Mouse (Mus musculus) C2C12 (cell line): ENCODE data around the gene Csnk1g1.

Source experiments
- CTCF ChIP-seq: IDR thresholded peaks from one replicate; pipeline ENCODE4 v1.5.1; 2011; ENCODE audit not compliant: control insufficient read depth, insufficient read depth, insufficient read length
- MAX ChIP-seq: IDR thresholded peaks from one replicate; pipeline ENCODE4 v1.6.1; 2011; ENCODE audit warnings: mild to moderate bottlenecking, control low read depth
- USF1 ChIP-seq: IDR thresholded peaks from one replicate; pipeline ENCODE4 v1.6.1; 2011; ENCODE audit warnings: low read depth, mild to moderate bottlenecking, control low read depth, moderate library complexity

DNA sequence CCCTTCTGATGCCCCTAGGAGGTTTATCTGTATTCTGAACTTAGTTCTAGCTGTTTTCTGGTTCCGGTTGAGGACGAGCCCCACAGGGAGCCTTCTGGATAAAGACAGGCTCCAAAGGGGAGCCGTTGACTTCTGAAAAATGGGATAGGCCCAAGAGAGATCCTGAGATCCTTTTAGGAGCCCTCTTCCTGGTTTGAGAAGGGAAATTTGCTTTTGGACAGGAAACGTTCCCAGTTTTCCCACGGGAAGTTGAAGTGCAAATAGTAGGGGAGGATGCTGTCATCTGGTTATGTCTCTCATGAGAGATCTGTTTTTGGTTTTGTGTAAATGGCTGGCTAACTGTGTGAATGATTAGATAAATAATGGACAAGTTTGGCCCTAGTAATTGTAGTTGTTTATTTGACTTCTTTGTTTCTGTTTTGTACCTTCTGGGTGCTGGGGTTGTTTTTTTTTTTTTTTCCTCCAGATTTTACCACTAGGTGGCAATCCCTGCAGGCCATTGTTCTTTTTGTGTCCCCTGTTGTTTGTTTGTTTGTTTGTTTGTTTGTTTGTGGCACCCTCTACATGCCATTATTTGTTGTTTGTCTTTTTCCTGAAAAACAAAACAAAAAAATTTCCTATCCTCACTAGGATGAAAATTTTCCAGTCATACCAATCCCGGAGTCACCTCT lies 141.3 kb downstream of the Csnk1g1 start:
- TF ChIP-seq CTCF (no peak), USF1 (no peak), MAX (no peak)
